Mouse (Mus musculus) adrenal gland, adult (tissue): Measurements from ENCODE around the gene Klf4.
A peak's percentile ranks its signal among the peaks of the same experiment; 100 is the strongest.

Source experiments
- DNase-seq, 2 experiments: peaks; one replicate each; pipeline ENCODE4 v3.0.0; 2022 to 2023; ENCODE audit warnings: low spot score in 1 of 2; ENCODE audit not compliant: inconsistent age in 2 of 2

The Klf4 gene

GRCm38 (mm10) chr4:55526247-55527115 is 5.8 kb downstream of the Klf4 start:
- peak in 1 of 2 experiments; percentile 63 for DNase-seq

- DNase-seq = peak in 1 of 2 experiments; percentile 36
These were observed 8.3 kb downstream of the Klf4 start for GRCm38 (mm10) chr4:55523921-55524320.

- no peak for DNase-seq
These were observed 14.8 kb downstream of the Klf4 start for GRCm38 (mm10) chr4:55517438-55517837.

GRCm38 (mm10) chr4:55516048-55516447 is 16.2 kb downstream of the Klf4 start:
- no peak for DNase-seq

DNA sequence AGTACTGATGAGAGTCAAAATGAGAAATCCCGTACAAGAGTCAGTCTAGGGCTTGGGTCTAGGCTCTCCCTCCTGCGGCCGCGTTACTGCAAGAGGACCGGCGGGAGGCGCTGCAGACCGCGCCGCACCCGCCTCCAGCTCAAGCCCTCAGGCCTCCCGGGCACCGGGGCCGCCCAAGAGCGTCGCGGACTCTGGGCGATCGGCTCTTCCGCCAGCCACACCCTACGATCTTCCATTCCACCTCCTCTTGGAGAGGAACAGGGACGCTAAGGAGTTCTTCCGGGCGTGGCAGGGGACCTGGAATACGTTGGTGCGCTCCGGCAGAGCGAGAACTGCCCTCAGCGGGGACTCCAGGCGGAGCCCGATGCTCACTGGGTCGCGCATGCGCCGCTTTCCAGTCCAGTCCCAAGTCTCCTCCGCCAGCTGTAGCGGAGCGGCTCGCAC is 17.5 kb downstream of the Klf4 start:
- DNase-seq = peak; percentile 84 to 94

DNA sequence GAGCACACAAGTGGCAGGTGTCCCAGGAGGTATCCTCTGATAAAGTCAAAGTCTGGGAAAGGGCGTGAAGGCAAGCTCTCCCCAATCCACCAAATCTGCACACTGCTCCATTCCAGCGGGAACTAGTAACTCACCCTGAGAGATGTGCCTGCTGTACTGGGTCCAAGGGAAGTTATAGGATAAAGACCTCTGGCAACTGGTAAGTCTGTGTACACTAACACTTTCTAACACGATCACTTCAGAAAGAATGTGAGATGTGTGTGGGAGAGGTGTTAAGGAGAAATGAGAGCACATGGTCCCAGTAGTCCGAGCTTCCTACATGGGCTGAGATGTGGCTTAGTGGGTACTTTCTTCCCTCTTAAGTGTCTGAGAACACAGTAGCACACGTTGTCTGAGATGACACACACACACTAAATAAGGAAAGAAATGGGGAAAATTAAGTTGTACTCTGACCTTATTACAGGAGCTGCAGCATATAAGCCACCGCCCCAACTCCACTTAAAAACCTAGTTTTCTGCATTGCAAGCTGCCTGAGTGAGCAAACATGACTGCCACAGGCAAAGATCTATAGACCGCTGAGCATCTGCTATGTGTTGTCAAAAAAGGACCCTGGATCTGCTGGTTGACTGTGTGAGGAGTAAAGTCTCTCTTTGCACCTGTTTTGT is 18.5 kb downstream of the Klf4 start:
- no peak for DNase-seq

DNA sequence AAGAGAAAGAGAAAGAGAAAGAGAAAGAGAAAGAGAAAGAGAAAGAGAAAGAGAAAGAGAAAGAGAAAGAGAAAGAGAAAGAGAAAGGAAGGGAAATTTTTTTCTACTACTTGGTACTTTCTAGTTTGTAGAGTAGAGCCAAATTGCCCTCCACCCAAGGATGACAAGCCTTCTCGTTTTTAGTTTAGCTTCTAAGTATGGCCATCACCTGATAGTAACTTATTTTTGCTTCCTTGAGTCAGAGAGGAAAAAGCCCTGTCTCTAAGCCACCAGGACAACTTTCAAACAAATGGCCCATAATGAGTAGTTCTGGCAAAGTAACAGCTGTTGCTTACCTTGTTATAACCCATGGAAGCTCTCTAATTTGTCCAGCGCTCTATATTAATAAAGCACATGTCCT is 20.9 kb downstream of the Klf4 start:
- DNase-seq = no peak

GRCm38 (mm10) chr4:55508712-55509111 is 23.6 kb downstream of the Klf4 start:
- no peak for DNase-seq

GRCm38 (mm10) chr4:55498621-55499020 is 33.6 kb downstream of the Klf4 start:
- DNase-seq = no peak

DNA sequence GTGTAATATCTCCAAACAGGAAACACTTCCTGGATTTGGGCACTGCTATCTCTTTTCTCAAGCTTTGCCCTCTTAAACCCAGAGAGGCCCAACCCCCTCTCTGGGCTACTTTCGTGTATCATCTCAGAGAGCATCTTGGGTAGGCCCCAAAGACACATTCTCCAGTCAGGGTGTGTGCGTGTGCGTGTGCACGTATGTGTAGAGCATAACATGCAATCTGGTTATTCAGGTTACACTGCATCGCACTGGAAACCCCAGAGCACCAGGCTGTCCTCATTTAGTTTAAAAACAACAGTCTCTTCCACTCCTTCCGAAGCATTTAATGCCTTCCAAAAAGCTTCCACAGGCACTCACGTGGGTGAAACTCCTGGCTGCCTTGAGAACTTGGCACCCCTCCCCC is 35.9 kb downstream of the Klf4 start:
- DNase-seq = no peak

DNA sequence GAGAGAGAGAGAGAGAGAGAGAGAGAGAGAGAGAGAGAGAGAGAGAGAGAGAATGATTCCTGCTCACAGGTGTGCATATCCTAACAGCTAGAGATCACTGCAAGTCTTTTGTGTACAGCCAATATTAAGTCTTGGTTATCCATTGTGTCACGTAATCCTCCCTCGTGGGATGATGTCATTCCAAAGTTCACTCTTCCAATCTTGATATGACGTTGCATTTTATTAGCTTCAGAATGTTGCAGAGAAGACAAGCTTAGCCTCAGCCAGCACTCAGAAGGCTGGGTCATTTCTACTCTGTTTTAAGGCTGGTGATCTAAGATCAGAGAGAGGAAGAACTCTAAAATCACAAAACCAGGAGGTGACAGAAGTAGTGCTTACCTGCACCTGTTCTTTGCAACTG is 39.0 kb downstream of the Klf4 start:
- no peak for DNase-seq

- no peak for DNase-seq
These were observed 42.9 kb downstream of the Klf4 start for GRCm38 (mm10) chr4:55489328-55489727.

GRCm38 (mm10) chr4:55488604-55489003 is 43.7 kb downstream of the Klf4 start:
- DNase-seq = no peak

- peak; percentile 55 to 83 for DNase-seq
These were observed 51.9 kb downstream of the Klf4 start for GRCm38 (mm10) chr4:55480322-55480767.

DNA sequence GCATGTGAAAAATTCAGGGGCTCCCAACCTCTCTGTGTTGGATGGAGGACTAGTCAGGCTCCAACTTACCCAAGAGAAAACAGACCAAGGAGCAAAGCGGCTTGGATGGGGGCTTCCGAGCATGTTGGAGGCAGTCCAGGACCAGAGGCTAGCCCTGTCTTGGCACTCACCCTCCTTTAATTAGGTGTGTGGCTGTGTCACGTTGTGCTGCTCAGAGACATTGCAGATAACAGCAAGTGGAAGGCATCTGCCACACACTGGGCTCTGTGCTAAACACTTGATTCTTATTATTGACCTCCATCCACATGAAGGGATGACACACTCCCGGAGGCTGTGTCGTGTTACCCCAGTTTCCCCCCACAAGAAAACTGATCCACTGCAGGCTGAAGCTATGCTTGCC is 53.9 kb downstream of the Klf4 start:
- no peak for DNase-seq

- DNase-seq = peak; percentile 21 to 70
These were observed 54.3 kb downstream of the Klf4 start for GRCm38 (mm10) chr4:55477933-55478332.

DNA sequence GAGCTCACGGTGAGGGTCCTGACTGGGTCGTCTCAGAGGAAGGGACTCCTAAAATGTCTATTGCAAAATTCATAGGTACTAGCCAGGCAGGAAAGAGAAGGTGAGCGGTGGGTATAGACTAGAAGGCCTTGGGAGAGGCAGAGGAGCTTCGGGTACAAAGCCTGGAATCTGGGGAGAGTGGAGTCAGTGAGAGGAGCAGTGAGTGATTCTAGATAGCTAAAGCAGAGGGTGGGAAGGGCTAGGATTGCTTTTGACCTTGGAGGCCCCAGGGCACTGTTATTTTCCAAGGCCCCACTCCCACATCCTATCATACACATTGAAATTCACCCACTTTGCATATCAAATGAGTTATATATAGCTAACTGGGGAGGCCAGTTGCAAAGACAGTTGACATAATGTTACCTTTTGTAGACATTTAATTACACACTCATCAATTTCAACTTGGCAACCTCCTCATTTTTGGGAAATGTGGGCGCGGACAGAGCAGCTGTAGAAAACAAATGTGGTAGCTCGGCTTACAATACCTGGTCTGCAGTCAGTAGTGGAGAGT is 55.0 kb downstream of the Klf4 start:
- no peak for DNase-seq
